Mouse (Mus musculus) erythroid progenitor cell, adult 5-6 weeks (primary cell): Measurements from ENCODE around the gene Cdnf. TPM values are rescaled to one million over a fixed set of nuclear protein-coding genes. Genes with fewer than 3 reads are reported as not detected.

ENCODE experiments used
- total RNA-seq, 2 experiments: library from RNA; stranded (forward) in 1 of 2; stranded (reverse) in 1 of 2; fragments of 150-400 nt in 1 of 2; fragments of 186-747, 209-891 nt in 1 of 2; gene quantifications; 2 replicates each; pipeline versions ENCODE4 v1.2.3 to v1.2.4; 2015 to 2017; ENCODE audit warnings: low replicate concordance in 2 of 2

Gene Cdnf
- total RNA-seq, 2 experiments from 2014 or later, result not detected

Other genes with a start within 250 kb of the Cdnf start
- 9.7 and 11.7 TPM in 2 replicates for gene Nmt2, start 228.8 kb upstream of the Cdnf start, total RNA-seq (2015; ENCODE audit: low replicate concordance)
- 13.8 and 15.3 TPM in 2 replicates for gene Nmt2, start 228.8 kb upstream of the Cdnf start, total RNA-seq (2017; ENCODE audit: low replicate concordance)
- gene Rpp38, start 180.4 kb upstream of the Cdnf start, total RNA-seq (2015; ENCODE audit: low replicate concordance), result 2.5 and 5.8 TPM in 2 replicates
- 2.6 TPM in 1 of 2 replicates, not detected in the other for gene Rpp38, start 180.4 kb upstream of the Cdnf start, total RNA-seq (2017; ENCODE audit: low replicate concordance)
- gene Acbd7, start 176.9 kb upstream of the Cdnf start, total RNA-seq (2015; ENCODE audit: low replicate concordance), result not detected in 2 replicates
- gene Acbd7, start 176.9 kb upstream of the Cdnf start, total RNA-seq (2017; ENCODE audit: low replicate concordance), result not detected in 2 replicates
- gene Olah, start 115.8 kb upstream of the Cdnf start, total RNA-seq (2015; ENCODE audit: low replicate concordance), result not detected in 2 replicates
- not detected in 2 replicates for gene Olah, start 115.8 kb upstream of the Cdnf start, total RNA-seq (2017; ENCODE audit: low replicate concordance)
- gene Meig1, start 90.4 kb upstream of the Cdnf start, total RNA-seq (2015; ENCODE audit: low replicate concordance), result not detected in 2 replicates
- not detected in 2 replicates for gene Meig1, start 90.4 kb upstream of the Cdnf start, total RNA-seq (2017; ENCODE audit: low replicate concordance)
- gene Dclre1c, start 88.9 kb upstream of the Cdnf start, total RNA-seq (2015; ENCODE audit: low replicate concordance), result 16.8 and 21.3 TPM in 2 replicates
- gene Dclre1c, start 88.9 kb upstream of the Cdnf start, total RNA-seq (2017; ENCODE audit: low replicate concordance), result 12.2 and 17.9 TPM in 2 replicates
- 14.8 and 15.5 TPM in 2 replicates for gene Suv39h2, start 38.0 kb upstream of the Cdnf start, total RNA-seq (2015; ENCODE audit: low replicate concordance)
- 8.7 and 9.2 TPM in 2 replicates for gene Suv39h2, start 38.0 kb upstream of the Cdnf start, total RNA-seq (2017; ENCODE audit: low replicate concordance)
- 7.2 and 10.5 TPM in 2 replicates for gene Gm45902, start 240 bp upstream of the Cdnf start, total RNA-seq (2015; ENCODE audit: low replicate concordance)
- 14.0 and 14.7 TPM in 2 replicates for gene Gm45902, start 240 bp upstream of the Cdnf start, total RNA-seq (2017; ENCODE audit: low replicate concordance)
- gene Hspa14, start 216 bp upstream of the Cdnf start, total RNA-seq (2015; ENCODE audit: low replicate concordance), result 57.8 and 72.1 TPM in 2 replicates
- 94.5 and 181 TPM in 2 replicates for gene Hspa14, start 216 bp upstream of the Cdnf start, total RNA-seq (2017; ENCODE audit: low replicate concordance)
- gene Fam107b, start 57.5 kb downstream of the Cdnf start, total RNA-seq (2015; ENCODE audit: low replicate concordance), result 155 and 288 TPM in 2 replicates
- 101 and 104 TPM in 2 replicates for gene Fam107b, start 57.5 kb downstream of the Cdnf start, total RNA-seq (2017; ENCODE audit: low replicate concordance)